ENCODE assay signal across 14 mouse cellular contexts in genomic region chr12:3854419-3854818, GRCm38 (mm10). TPM values are rescaled to one million over a fixed set of nuclear protein-coding genes. Genes with fewer than 3 reads are reported as not detected.
A peak's percentile ranks its signal among the peaks of the same experiment; 100 is the strongest.
DNase-seq lines count a peak whose midpoint lies in the region; ATAC-seq and TF ChIP-seq lines count a peak whose summit lies in the region.
"Had no signal": no experiment of that assay in that cellular context is flagged by ENCODE, and none has a peak within 500 bp of the region (broad histone marks: within the 10 kb centered on the region; RNA-seq: fewer than 3 reads in every experiment).

No protein-coding gene starts in this region.

- H3K27me3 ChIP-seq in heart, embryonic 13.5 days (replicated peaks) = no peaks in the 10 kb centered on the region
- no peaks in the 10 kb centered on the region for H3K27me3 ChIP-seq in CH12.LX (replicated peaks)
- H3K27me3 ChIP-seq: midbrain, embryonic 12.5 days; Patski had no signal

- no peaks in the 10 kb centered on the region for H3K9me3 ChIP-seq in heart, embryonic 13.5 days
- H3K9me3 ChIP-seq in CH12.LX (replicated peaks; ENCODE audit: low read length) = no peaks in the 10 kb centered on the region
- H3K9me3 ChIP-seq: midbrain, embryonic 12.5 days had no signal

- peaks cover 70% of the 10 kb centered on the region for H3K36me3 ChIP-seq in heart, embryonic 13.5 days
- H3K36me3 ChIP-seq in CH12.LX (replicated peaks in 1 of 2; ENCODE audit: control insufficient read depth in 1 of 2, insufficient read depth in 1 of 2, low read length in 1 of 2) = peaks cover 11 to 49% of the 10 kb centered on the region in 2 experiments

- H3K9ac ChIP-seq in heart, embryonic 13.5 days = peak overlapping the region; percentile 61; the same call in 1 of the 2 replicates
- no peak overlapping the region for H3K9ac ChIP-seq in CH12.LX (ENCODE audit: insufficient read depth, low read depth)
- H3K9ac ChIP-seq: liver, embryonic 14.5 days; midbrain, embryonic 12.5 days had no signal

- no peak overlapping the region for H3K4me3 ChIP-seq in heart, embryonic 13.5 days
- H3K4me3 ChIP-seq in left cerebral cortex, adult 2 months = no peak overlapping the region
- no peak overlapping the region for H3K4me3 ChIP-seq in CH12.LX (replicated peaks in 1 of 3; ENCODE audit: low read depth in 2 of 3, low read length in 2 of 3, poor library complexity in 1 of 3)
- H3K4me3 ChIP-seq: midbrain, embryonic 12.5 days; myocyte had no signal

- no peaks in the 10 kb centered on the region for H3K79me2 ChIP-seq in CH12.LX (replicated peaks; ENCODE audit: control insufficient read depth, extremely low read depth, insufficient read depth, poor library complexity, severe bottlenecking)

- no peak for TF ChIP-seq RAD21 in CH12.LX (IDR thresholded peaks at IDR 0.05; ENCODE audit: low read depth, low read length)

- H3K4me1 ChIP-seq in heart, embryonic 13.5 days = peaks cover 60% of the 10 kb centered on the region
- H3K4me1 ChIP-seq in CH12.LX (ENCODE audit: control insufficient read depth in 1 of 2, insufficient read depth in 2 of 2) = peaks cover 16 to 65% of the 10 kb centered on the region in 2 experiments

- dilution Hi-C loops in CH12.LX (cut with MboI; ENCODE audit: extremely low pct_ligation_motif_present, extremely low pct_unique_long_range_greater_than_20kb, low sequenced_read_pairs) = no loop called here

- 62% methylated on average over 4 of the region's 4 CpGs for WGBS in heart, embryonic 13.5 days

- DNase-seq in heart, adult 9 months (ENCODE audit: low spot score in 2 of 2) = no peak
- DNase-seq in left cerebral cortex, adult 2 months (ENCODE audit: extremely low spot score in 1 of 2, low spot score in 2 of 2) = no peak
- no peak for DNase-seq in left cerebral cortex, adult 18-20 months (ENCODE audit: low spot score in 2 of 2)
- DNase-seq in CH12.LX (ENCODE audit: extremely low read depth) = peak; percentile 33
- DNase-seq in lung, postnatal 36 days = peak; percentile 46
- no peak for DNase-seq in thymus, postnatal 25 days
- DNase-seq: cerebellum, adult 18-20 months; thymus, adult 18-20 months had no signal

- no peak for TF ChIP-seq POLR2A in CH12.LX (IDR thresholded peaks at IDR 0.05; ENCODE audit: low read depth, low read length)

- TF ChIP-seq EP300 in CH12.LX (IDR thresholded peaks at IDR 0.05; ENCODE audit: low read length) = no peak

- peak overlapping the region; percentile 97 for H3K27ac ChIP-seq in heart, embryonic 13.5 days (replicated peaks)
- 0 out of 2 replicates have a peak overlapping the region, but pooled peaks have one; percentile 28 for H3K27ac ChIP-seq in left cerebral cortex, adult 2 months
- H3K27ac ChIP-seq in CH12.LX (ENCODE audit: insufficient read depth, low read depth) = peak overlapping the region; percentile 23; the same call in 1 of the 2 replicates
- H3K27ac ChIP-seq: hindbrain, postnatal 0 days; liver, embryonic 14.5 days; midbrain, embryonic 12.5 days had no signal

- TF ChIP-seq CTCF in left cerebral cortex, adult 2 months (IDR thresholded peaks at IDR 0.05) = no peak
- no peak for TF ChIP-seq CTCF in CH12.LX (conservative IDR thresholded peaks at IDR 0.05 in 1 of 2, IDR thresholded peaks at IDR 0.05 in 1 of 2; ENCODE audit: low read depth in 2 of 2, low read length in 2 of 2)

- H3K4me2 ChIP-seq in heart, embryonic 13.5 days = no peak overlapping the region
- H3K4me2 ChIP-seq in CH12.LX (ENCODE audit: insufficient read depth, low read depth, poor library complexity, severe bottlenecking) = no peak overlapping the region
- H3K4me2 ChIP-seq: midbrain, embryonic 12.5 days had no signal

- in situ Hi-C loops in CH12.LX (cut with MboI; ENCODE audit: low pct_ligation_motif_present, low pct_unique_long_range_greater_than_20kb, low sequenced_read_pairs) = no loop called here

- no peak for ATAC-seq in heart, embryonic 13.5 days (ENCODE audit: extremely low read depth, insufficient number of reproducible peaks, low FRiP score, low TSS enrichment)
- ATAC-seq: hindbrain, postnatal 0 days; Patski had no signal

- intact Hi-C loops in left cerebral cortex, adult 2 months (cut with DNase I) = no loop called here

TF ChIP-seq in CH12.LX, 34 proteins besides CTCF, POLR2A, EP300 and RAD21:
- TF ChIP-seq UBTF (IDR thresholded peaks at IDR 0.05; ENCODE audit: low read depth, low read length) (no peak), MXI1 (IDR thresholded peaks at IDR 0.05; ENCODE audit: low read depth, low read length) (no peak), CHD1 (IDR thresholded peaks at IDR 0.05; ENCODE audit: low read depth, low read length) (no peak), ZC3H11A (IDR thresholded peaks at IDR 0.05; ENCODE audit: low read depth, low read length) (no peak), TCF12 (IDR thresholded peaks at IDR 0.05; ENCODE audit: low read depth, low read length) (no peak), E2F4 (IDR thresholded peaks at IDR 0.05; ENCODE audit: insufficient replicate concordance, low read depth, low read length) (no peak)

RNA-seq across cellular contexts. Expression of gene Dnmt3a, which starts 48.6 kb away (rescaled TPM):
- 94.2 and 108 TPM in 2 replicates for polyA plus RNA-seq in heart, embryonic 13.5 days (2015; fragmentation: Nextera tagmentation; extraction: Ambion mirVana)
- total RNA-seq in left cerebral cortex, adult 2 months (2021) = 100 to 1,000 TPM in 1 of 2 experiments, 10 to 100 TPM in 1; 99.8 to 116 TPM
- total RNA-seq in left cerebral cortex, adult 18-20 months (2021) = 10 to 100 TPM; 86.7 to 94.0 TPM
- total RNA-seq in CH12.LX (2012; rRNA removed) (21.2 and 23.4 TPM in 2 replicates), CH12.LX (2014; rRNA removed) (15.4 and 15.5 TPM in 2 replicates)
- 61.5 TPM in 2 replicates for polyA plus RNA-seq in CH12.LX (2012; ENCODE audit: insufficient read length, low read depth)

Comparison
In these comparisons a context has a peak if more than half of its experiments do, and no peak if none do; other contexts are left out.
1. H3K27ac ChIP-seq: peak in every context shown above with its lines; median percentile 97 in heart, embryonic 13.5 days; 28 in left cerebral cortex, adult 2 months; 23 in CH12.LX.
2. DNase-seq: peak in CH12.LX (single experiment) and lung, postnatal 36 days (single experiment); none in heart, adult 9 months (0 of 2), left cerebral cortex, adult 2 months (0 of 2), left cerebral cortex, adult 18-20 months (0 of 2) and thymus, postnatal 25 days (single experiment).